Mouse (Mus musculus): ENCODE measurements around the gene Abat.
A peak's percentile ranks its signal among the peaks of the same experiment; 100 is the strongest.

The Abat gene

DNA sequence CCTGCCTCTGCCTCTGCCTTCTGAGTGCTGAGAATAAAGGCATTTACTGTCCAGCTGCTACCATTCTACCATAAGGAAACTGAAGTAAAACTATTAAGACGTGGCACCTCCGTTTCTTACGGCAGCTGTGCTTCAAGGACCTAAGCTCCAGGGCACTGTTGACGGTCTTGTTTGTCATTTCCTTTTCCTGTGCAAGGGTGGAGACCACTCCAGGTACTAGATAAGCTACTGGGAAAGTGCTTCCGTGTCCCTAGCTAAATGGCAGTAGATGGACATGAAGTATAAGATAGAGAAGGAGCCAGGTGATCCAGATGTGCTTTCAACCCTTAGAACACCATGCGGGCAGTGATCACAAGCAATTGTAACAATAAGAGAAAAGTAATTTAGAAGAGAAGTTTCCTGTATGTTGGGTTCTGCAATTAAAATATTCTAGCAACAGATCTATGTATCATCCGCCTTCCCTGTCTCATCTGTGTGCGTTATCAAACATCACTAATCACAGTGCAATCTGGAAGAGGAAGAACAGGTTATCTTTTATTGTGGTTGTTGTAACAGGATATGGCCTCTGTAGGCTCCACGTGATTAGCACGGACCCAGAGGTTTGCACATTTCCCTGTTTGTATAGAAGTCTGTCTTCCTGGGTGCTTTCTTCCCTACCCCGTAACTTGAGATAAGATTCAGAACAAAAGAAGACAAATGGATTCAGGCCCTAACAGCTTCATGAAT, 126.4 kb downstream of the Abat start:
- no peak for DNase-seq

DNA sequence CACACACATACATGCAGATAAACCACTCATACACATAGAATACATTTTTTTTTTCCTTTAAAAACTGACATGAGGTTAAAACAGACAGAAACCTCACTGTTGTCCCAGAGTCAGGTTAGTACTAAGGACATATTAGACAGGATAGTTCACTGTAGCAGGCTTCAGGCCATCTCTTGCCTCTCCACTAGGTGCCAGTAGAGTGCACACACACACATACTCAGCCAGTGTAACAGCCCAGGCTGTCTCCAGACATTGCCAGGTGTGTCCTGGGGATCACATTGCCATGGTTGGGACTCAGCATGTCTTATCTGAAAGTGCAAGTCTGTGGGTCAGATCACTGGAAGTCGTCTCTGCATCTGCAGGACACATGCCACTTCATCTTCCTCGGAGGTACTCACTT, 130.6 kb downstream of the Abat start:
- DNase-seq, result peak; percentile 67 to 76

DNA sequence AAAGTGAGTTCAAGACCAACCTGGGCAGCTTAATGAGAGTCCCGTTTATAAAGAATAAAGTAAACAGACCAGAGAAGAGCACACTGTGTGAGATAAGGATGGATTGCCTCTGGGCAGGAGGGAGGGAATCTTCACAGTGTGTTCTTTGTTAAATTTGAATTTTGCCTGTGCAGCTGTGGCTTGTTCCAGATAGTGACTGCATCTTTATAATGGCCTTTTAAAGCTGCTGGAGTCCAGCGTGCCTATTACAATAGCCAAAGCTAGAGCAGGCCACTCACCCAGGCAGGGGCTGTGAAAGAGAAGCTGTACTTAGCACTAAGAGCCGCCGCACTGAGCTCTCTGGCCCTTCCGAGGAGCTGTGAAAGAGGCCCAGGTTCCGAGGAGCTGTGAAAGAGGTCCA, 132.3 kb downstream of the Abat start:
- no peak for DNase-seq

DNA sequence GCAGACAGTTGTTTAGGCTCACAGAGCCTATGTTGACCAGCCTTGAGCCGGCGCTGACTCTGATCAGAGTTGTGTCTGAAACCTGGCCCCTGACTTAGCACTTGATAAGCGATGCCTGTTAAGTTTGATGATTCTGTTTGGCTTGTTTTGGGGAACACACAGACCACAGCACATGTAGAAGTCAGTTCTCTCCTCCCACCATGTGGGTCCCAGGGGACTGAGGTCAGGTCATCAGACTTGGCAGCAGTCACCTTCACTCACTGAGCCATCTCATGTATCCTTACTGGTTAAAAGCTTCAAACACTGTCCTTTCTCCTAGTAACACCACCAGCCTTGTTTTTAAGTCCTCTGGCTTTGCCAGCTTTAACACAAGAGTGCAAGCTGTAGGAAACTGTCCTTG, 136.8 kb downstream of the Abat start:
- no peak for DNase-seq

DNA sequence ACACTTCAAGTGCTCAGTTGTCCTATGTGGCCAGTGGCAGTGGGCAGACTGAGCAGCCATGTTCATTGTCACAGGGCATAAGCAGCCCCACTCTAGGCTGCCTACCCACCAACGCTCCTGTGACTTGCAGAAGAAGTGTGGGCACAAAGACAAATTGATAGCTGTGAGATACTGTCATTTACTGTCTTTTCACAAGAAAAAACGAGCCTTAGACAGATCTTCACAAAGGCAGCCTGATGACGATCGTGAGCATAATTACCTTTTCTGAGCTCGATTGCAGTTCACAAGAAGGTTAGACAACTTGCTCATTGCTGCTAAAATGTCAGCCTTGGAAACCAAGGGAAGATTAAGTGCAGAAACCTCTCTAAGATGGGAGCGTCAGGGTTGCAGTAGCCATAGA, 141.9 kb downstream of the Abat start:
- DNase-seq, result no peak

DNA sequence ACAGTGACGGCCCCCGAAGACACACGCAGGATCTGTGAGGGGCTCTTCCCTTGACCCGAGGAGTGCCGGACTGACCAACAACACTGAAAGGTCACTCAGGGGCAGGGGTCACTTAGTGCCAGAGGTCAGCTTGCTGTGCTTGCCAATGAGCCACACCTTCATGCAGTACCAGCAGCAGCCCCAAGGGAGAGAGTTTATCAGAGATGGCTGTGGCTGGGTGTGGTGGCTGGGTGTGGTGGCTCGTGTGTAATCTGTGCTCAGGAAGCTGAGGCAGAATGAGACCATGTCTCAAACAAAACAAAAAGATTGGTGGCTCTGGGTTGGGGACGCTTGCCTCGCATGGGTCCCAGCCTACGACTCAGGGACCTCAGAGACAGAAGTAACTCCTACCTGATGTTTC, 142.4 kb downstream of the Abat start:
- no peak for DNase-seq

DNA sequence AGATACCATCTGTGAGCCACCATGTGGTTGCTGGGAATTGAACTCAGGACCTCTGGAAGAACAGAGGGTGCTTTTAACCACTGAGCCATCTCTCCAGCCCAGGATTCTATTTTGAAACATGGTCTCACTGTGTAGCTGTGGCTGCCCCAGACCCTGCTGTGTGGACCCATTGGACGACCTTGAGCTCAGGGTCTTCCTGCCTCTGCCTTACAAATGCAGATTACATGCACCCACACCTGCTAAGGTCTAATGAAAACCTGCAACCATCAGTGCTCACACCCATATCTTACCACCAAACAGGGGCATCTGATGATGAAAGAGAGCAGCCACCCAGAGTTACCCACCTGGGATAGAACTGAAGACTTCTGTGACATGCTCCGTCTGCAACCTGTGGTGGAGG, 143.0 kb downstream of the Abat start:
- no peak for DNase-seq

DNA sequence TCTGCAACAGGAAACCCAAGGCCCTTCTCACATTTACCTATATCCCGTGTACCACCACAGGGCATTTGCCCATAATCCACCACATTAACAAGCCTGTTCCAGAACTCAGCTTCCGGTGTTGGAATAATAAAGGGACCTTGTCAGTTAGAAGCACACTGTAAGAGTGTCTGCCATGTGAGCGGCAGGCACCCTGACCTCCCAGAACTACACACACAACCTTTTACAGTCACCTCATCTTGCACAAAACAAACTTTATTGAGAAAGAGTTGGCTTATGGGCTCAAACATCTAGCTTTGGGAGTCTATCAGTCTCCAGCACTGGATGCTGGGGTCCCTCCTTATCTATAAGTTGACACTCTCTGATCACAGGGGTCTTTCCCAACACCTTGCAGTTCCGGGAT, 145.1 kb downstream of the Abat start:
- DNase-seq, result no peak

DNA sequence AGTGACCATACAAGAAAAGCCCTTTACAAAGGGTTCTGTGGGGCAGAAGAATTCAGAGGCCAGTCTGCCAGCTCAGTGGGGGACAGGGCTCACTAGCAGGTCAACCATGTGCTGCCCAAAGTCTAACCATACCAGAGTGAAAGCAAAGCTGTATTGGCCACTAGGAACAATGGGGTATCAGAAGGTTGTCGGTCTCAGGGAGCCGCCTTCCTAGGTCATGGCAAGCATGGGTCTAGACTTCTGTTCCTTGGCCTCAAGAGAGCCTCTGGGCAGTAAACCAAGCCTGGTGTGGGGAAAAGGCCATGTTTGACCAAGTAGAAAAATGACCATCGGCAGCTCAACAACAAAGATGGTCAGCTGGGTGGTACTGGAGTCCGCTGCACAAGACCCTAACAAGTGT, 145.5 kb downstream of the Abat start:
- peak; percentile 64 to 81 for DNase-seq

DNA sequence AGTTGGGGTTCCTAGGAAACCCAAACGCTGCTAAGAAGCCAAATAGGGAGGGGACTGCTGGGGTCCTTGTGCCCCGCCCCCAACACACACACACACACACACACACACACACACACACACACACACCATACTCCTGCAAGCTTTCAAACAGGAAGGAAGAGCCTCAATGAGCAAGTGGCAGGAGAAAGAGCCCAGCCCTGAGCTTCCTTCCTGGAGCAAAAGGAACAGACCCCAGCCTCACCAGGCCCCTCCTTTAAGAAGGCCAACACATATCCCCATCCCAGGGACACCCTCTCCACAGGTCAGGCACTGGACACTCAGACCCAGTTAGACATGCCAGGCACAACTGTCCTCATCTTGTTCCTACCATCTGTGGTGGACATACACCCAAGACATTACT, 149.8 kb downstream of the Abat start:
- DNase-seq, result peak; percentile 50 to 58

DNA sequence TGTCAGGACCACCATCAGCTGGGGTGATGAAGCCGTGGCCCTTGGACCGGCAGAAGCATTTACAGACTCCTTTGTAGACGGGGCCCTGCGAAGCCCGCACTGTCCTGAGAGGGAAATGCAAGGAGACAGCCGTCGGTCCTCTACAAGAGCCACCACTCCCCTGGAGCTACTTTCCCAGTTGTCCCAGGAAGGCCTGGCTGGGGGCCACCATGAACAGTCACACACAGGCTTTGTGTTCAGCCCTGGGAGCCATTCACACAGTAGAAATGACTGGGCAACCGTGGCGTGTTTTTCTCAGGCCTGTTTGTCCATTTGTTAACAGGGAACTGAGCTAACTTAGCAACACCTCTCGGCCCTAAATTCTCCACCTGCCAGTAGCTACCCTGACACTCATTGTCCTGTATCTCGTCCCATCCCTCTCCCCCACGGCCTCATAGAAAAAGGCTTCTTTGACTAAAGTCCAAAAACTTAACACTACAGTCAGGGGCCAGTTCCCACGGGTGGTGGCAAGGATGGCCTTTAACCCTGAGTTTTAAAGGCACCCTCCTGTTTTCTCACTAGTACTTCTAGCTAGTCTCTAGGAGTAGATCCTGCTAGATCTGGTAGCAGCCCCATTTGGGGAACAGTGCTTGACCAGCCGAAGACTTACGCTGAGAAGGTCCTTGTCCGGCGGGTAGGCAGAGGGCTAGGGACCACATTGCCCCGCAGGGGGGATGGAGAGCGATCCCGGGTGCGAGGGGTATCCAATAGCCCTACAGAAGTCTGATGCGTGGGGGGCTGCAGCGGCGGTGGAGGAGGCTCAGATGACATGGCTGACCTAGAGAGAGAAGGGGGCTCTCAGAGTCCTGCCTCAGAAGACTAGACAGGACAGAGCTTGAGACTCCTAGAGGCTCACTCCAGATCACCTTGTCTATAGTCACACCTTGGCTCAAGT, 150.6 kb downstream of the Abat start:
- peak; percentile 74 to 79 for DNase-seq

DNA sequence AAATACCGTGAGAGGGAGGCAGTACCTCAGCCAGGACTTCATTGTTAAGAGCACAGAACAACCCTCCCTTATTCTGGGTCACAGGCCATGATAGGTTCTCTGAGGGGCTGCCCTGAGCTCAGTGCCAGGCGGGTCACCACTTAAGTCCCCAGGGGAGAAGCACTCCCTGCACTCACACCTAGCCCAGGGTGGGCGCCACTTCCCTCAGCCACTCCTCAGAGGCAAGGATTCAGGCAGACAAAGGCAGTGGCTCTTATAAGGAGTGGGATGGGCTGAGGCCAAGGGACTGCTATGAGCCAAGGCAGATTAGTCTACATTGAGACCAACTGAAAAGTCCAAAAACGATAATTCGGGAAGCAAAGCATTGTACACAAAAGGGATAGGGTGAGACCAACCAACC, 152.1 kb downstream of the Abat start:
- DNase-seq, result no peak

DNA sequence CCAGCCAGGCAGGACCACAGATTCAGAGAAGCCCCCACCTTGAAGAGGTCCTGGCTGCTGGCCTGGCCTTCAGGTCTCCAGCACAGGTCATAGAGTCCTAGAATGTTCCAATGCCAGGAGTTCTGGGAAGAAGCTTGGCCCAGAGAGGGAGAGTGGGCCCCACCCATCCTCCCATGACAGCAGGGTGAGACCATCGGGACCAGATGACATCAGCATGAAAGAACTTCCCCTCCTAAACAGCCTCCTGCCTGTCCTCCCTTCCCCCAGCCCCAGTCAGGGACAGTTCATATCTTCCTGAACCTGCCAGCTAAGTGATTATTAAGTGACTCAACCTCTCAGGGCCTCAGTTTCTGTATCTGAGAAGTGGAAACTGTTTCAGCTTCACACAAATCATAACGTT, 153.2 kb downstream of the Abat start:
- peak; percentile 71 to 84 for DNase-seq

DNA sequence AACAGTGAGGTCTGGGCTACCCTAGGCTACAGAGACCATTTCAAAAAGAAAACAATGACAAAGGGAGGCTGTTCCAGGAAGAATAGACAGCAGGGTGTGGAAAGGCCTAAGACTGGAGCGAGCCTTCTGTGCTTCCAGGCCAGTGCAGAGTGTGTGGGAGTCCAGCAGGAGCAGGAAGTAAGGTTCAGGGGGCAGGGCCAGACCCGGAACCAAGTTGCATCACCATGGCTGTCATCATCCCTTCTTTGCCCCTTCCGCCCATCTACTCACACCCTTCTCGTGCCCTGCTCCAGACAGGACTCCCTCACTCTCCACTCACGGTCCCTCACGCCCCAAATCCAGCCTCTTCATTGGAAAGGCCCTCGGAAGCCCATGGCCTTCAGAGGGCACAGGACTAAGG, 154.0 kb downstream of the Abat start:
- DNase-seq, result peak; percentile 41 to 54

DNA sequence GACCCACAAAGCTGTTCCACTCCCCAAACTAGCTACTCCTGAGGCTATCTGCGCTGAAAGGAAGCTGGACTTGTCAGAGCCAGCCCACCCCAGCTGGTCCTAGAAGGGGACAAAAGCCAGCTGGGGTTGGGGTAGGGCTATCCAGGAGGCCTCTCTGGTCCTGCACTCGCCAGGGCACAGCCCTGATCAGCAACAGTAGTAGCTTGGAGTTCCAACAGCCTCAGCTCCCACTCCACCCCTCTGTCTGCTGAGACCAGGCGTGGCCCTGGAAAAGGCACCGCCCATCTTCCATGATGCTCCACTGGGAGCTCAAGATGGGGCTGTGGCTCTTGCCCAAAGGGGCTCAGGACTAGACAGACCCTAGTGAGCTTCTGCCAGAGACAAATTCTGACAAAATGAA, 154.6 kb downstream of the Abat start:
- no peak for DNase-seq

DNA sequence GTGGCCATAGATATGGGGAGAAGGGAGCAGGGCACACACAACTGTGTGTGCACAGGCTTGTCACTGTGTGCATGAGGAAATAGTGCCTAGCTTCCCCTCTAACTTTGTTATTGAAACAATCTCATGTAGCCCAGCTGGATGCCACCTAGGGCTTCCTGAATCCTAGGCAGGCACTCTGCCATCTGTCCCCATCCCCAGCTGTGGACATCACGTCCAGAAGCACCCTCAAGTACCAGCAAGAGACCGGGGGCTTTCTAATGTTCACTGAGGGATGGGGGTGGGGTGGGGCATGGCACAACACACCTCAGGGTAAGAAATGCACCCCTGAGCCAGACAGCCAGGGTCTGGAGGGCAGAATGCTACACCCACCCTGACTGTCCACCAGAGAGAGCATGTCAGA, 155.2 kb downstream of the Abat start:
- DNase-seq, result no peak

DNA sequence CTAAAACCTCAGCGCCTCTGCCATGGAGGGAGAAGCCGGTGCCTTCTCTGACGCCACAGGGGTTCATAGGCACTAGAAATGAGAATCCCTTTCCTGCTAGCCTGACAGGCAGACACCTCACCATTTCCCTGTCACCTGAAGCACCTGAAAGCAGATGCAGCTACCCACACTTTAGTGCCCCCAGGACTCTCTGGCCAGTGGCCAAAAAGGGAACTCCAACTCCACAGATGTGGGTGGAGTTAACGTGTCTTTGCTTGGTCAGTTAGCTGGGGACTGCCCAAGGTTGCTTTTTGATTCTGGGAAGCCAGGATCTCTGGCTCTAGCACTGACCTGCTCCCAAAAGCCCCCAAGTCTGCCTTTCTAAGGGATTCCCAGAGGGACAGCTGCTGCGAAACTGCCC, 156.2 kb downstream of the Abat start:
- DNase-seq, result peak in 1 of 2 experiments; percentile 43

DNA sequence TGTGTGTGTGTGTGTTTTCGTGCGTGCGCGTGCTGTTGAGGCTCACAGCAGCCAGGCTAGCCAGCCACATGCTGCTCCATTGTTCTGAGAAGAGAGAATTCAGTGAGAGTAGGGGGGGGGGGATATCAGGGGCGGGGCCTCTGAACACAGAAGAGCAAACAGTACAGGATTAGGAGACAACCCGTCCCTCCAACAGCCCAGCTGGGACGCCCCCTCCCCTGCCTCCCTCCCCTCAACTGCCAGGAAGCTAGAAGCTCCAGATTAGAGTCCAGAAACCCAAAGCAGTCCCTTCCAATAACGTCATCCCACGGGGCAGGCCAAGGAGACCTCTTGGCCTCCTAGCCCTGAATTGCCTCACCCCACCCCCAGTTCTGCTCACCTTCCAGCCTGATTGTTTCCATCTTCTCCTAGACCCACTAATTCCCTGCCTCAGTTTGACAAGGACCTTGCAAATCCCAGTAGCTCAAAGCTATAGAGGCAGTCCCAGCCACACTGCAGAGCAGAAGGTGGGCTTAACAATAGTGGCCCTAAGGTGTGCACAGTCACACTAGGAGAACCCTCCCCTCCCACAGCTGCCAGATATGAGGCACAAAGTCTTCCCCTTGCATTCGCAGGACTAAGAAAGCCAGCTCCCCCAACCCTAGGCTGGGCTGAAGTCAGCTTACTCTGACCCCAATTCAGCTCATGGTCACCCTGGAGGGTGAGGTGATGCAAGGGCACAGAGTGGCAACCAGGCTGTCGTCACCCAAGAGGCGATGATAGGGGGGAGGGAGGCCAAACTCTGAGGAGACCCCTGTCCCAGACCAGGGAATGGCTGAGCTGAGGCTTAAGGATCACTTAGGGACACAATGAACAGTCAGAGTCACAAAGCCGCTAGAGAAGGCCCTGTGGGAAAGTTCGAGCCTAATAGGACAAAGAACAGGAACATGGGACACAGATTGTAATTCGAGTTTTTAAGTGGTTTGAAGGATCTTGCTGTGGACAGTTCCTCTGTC, 157.1 kb downstream of the Abat start:
- DNase-seq, result no peak

Data from kidney, postnatal 36 days (tissue).